ENCODE assay signal across 8 mouse cellular contexts in the genomic region with DNA sequence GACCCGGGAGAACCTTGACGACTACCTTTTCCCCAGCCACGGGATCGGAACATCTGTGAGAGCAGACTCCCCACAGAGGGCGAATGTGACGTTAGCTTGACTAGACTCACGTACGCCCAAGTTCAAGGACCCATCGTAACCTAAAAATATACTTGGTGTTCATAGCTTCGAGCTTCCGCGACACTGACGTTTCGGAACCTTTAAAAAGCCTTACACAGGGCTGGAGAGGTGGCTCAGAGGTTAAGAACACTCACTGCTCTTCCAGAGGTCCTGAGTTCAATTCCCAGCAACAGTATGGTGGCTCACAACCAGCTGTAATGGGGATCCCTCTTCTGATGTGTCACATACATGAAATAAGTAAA. TPM values are rescaled to one million over a fixed set of nuclear protein-coding genes. Genes with fewer than 3 reads are reported as not detected.
DNase-seq lines count a peak whose midpoint lies in the region; ATAC-seq and TF ChIP-seq lines count a peak whose summit lies in the region.

No protein-coding gene starts in this region.

- ATAC-seq in heart, embryonic 13.5 days (ENCODE audit: extremely low read depth, insufficient number of reproducible peaks, low FRiP score, low TSS enrichment), result no peak
- ATAC-seq in forebrain, embryonic 15.5 days (replicated peaks), result no peak
- ATAC-seq in liver, embryonic 16.5 days (ENCODE audit: low read depth), result no peak

- H3K4me1 ChIP-seq in heart, embryonic 13.5 days, result peaks cover 15% of the 10 kb centered on the region
- H3K4me1 ChIP-seq in E14TG2a.4 (replicated peaks; ENCODE audit: low read depth, low read length), result peaks cover 28% of the 10 kb centered on the region
- peaks cover 24% of the 10 kb centered on the region for H3K4me1 ChIP-seq in forebrain, embryonic 15.5 days
- peaks cover 10% of the 10 kb centered on the region for H3K4me1 ChIP-seq in liver, embryonic 16.5 days (ENCODE audit: control insufficient read depth, low read depth, low read length)

- H3K4me2 ChIP-seq in heart, embryonic 13.5 days, result peak overlapping the region; percentile 78
- H3K4me2 ChIP-seq in forebrain, embryonic 15.5 days (replicated peaks), result peak overlapping the region; percentile 58
- peak overlapping the region; percentile 81 for H3K4me2 ChIP-seq in liver, embryonic 16.5 days (ENCODE audit: low read depth, low read length)

- peak overlapping the region; percentile 99 for H3K9ac ChIP-seq in heart, embryonic 13.5 days
- H3K9ac ChIP-seq in forebrain, embryonic 15.5 days (replicated peaks), result peak overlapping the region; percentile 79
- peak overlapping the region; percentile 99 for H3K9ac ChIP-seq in liver, embryonic 16.5 days (ENCODE audit: low read depth, low read length)

- TF ChIP-seq CTCF in E14TG2a.4 (conservative IDR thresholded peaks at IDR 0.05; ENCODE audit: low read length), result no peak

- intact Hi-C loops in left cerebral cortex, postnatal 25 days (cut with DNase I), result loop anchor here (2.0 to 5.0 kb wide), 3 partner anchors 33 to 137 kb away; a partner anchor contains a TSS

- peak overlapping the region; percentile 99 for H3K4me3 ChIP-seq in heart, embryonic 13.5 days
- peak overlapping the region; percentile 96 for H3K4me3 ChIP-seq in E14TG2a.4 (replicated peaks; ENCODE audit: low read length)
- H3K4me3 ChIP-seq in forebrain, embryonic 15.5 days, result peak overlapping the region; percentile 100
- peak overlapping the region; percentile 100 for H3K4me3 ChIP-seq in liver, embryonic 16.5 days (ENCODE audit: low read depth, low read length)

- DNase-seq in heart, adult 11 months, result no peak
- DNase-seq in ovary, postnatal 14 days (ENCODE audit: low spot score), result no peak
- DNase-seq in adrenal gland, postnatal 4 days (ENCODE audit: low spot score in 2 of 2), result no peak
- DNase-seq in left cerebral cortex, postnatal 25 days (ENCODE audit: low spot score in 2 of 2), result no peak

- WGBS in heart, embryonic 13.5 days, result 2% methylated on average over 14 of the region's 14 CpGs
- WGBS in forebrain, embryonic 15.5 days, result under 1% methylated on average over 14 of the region's 14 CpGs
- 0% methylated on average over 14 of the region's 14 CpGs for WGBS in liver, embryonic 16.5 days (ENCODE audit: insufficient replicate concordance)

- peak overlapping the region; percentile 99 for H3K27ac ChIP-seq in heart, embryonic 13.5 days (replicated peaks)
- H3K27ac ChIP-seq in forebrain, embryonic 15.5 days (replicated peaks), result peak overlapping the region; percentile 97
- H3K27ac ChIP-seq in liver, embryonic 16.5 days (ENCODE audit: low read length), result peak overlapping the region; percentile 98

- H3K27me3 ChIP-seq in heart, embryonic 13.5 days (replicated peaks), result no peaks in the 10 kb centered on the region
- H3K27me3 ChIP-seq in E14TG2a.4 (ENCODE audit: insufficient read depth, low read length), result no peaks in the 10 kb centered on the region
- no peaks in the 10 kb centered on the region for H3K27me3 ChIP-seq in forebrain, embryonic 15.5 days
- no peaks in the 10 kb centered on the region for H3K27me3 ChIP-seq in liver, embryonic 16.5 days (ENCODE audit: control insufficient read depth, insufficient read depth, low read depth, low read length)

- H3K36me3 ChIP-seq in heart, embryonic 13.5 days, result 0 out of 2 replicates have a peak, but pooled peaks cover 1% of the 10 kb centered on the region
- peaks cover 3% of the 10 kb centered on the region for H3K36me3 ChIP-seq in E14TG2a.4 (ENCODE audit: insufficient read depth, low read length)
- H3K36me3 ChIP-seq in forebrain, embryonic 15.5 days, result no peaks in the 10 kb centered on the region
- H3K36me3 ChIP-seq in liver, embryonic 16.5 days (ENCODE audit: control insufficient read depth, insufficient read depth), result no peaks in the 10 kb centered on the region

- no peaks in the 10 kb centered on the region for H3K9me3 ChIP-seq in heart, embryonic 13.5 days
- no peaks in the 10 kb centered on the region for H3K9me3 ChIP-seq in E14TG2a.4 (ENCODE audit: low read length)
- H3K9me3 ChIP-seq in forebrain, embryonic 15.5 days, result no peaks in the 10 kb centered on the region
- no peaks in the 10 kb centered on the region for H3K9me3 ChIP-seq in liver, embryonic 16.5 days (replicated peaks; ENCODE audit: control insufficient read depth, low read length)

RNA-seq across cellular contexts. Expression of a gene that starts 0.7 kb away (rescaled TPM):
- 9.3 and 10.6 TPM in 2 replicates for polyA plus RNA-seq in heart, embryonic 13.5 days (2015; fragmentation: Nextera tagmentation; extraction: Ambion mirVana)
- polyA plus RNA-seq in forebrain, embryonic 15.5 days (2015; fragmentation: Nextera tagmentation; extraction: Ambion mirVana), result 19.6 and 19.7 TPM in 2 replicates
- polyA plus RNA-seq in liver, embryonic 16.5 days (2015; fragmentation: Nextera tagmentation; extraction: Ambion mirVana), result 5.8 and 6.5 TPM in 2 replicates
- 10 to 100 TPM; 62.6 to 68.6 TPM for total RNA-seq in adrenal gland, postnatal 4 days (2021)
- 10 to 100 TPM; 56.7 to 56.9 TPM for total RNA-seq in left cerebral cortex, postnatal 25 days (2021)
